Mouse (Mus musculus) B cell, adult 2 months (primary cell): ENCODE measurements around the gene D430041D05Rik.
"Not testable (repeated sequence)": the region's sequence is repeated elsewhere in the genome, so short reads cannot be mapped to it uniquely, and the experiment has no call there.

Experiments
- DNase-seq, 2 experiments: peaks; one replicate each; pipeline ENCODE4 v3.0.0; 2022

The D430041D05Rik gene

GRCm38 (mm10) chr2:104109528-104109927 lies 301.3 kb downstream of the D430041D05Rik start:
- DNase-seq: no peak

- DNase-seq: not testable (repeated sequence)
Observed at GRCm38 (mm10) chr2:104109021-104109420, 301.8 kb downstream of the D430041D05Rik start.

GRCm38 (mm10) chr2:104104800-104105199 lies 306.0 kb downstream of the D430041D05Rik start:
- DNase-seq: no peak

GRCm38 (mm10) chr2:104099946-104100345 lies 310.9 kb downstream of the D430041D05Rik start:
- no peak for DNase-seq

GRCm38 (mm10) chr2:104099231-104099585 lies 311.6 kb downstream of the D430041D05Rik start:
- no peak for DNase-seq

GRCm38 (mm10) chr2:104098529-104099230 lies 312.1 kb downstream of the D430041D05Rik start:
- DNase-seq: no peak

- not testable (repeated sequence) for DNase-seq
Observed at GRCm38 (mm10) chr2:104097396-104097795, 313.4 kb downstream of the D430041D05Rik start.

- not testable (repeated sequence) for DNase-seq
Observed at GRCm38 (mm10) chr2:104096796-104097195, 314.0 kb downstream of the D430041D05Rik start.

GRCm38 (mm10) chr2:104096256-104096655 lies 314.6 kb downstream of the D430041D05Rik start:
- DNase-seq: no peak

- DNase-seq: peak; percentile 62 to 70
Observed at GRCm38 (mm10) chr2:104095741-104096213, 315.0 kb downstream of the D430041D05Rik start, which contains the start of gene Cd59a. Gene Cd59a, plus strand, starts transcription at chr2:104095801.

GRCm38 (mm10) chr2:104093305-104093704 lies 317.5 kb downstream of the D430041D05Rik start:
- DNase-seq: no peak
